Mouse (Mus musculus): ENCODE measurements around the gene Acot5.

The Acot5 gene

GRCm38 (mm10) chr12:84107692-84108091 lies 38.6 kb downstream of the Acot5 start:
- TF ChIP-seq GATA4 (IDR thresholded peaks at IDR 0.05; ENCODE audit: insufficient replicate concordance, low read length) = no peak

GRCm38 (mm10) chr12:84109924-84110323 lies 40.8 kb downstream of the Acot5 start:
- TF ChIP-seq GATA4 (IDR thresholded peaks at IDR 0.05; ENCODE audit: insufficient replicate concordance, low read length) = no peak

- no peak for TF ChIP-seq GATA4 (IDR thresholded peaks at IDR 0.05; ENCODE audit: insufficient replicate concordance, low read length)
These were observed 41.7 kb downstream of the Acot5 start for GRCm38 (mm10) chr12:84110814-84111213.

- TF ChIP-seq GATA4 (IDR thresholded peaks at IDR 0.05; ENCODE audit: insufficient replicate concordance, low read length) = no peak
These were observed 44.6 kb downstream of the Acot5 start for GRCm38 (mm10) chr12:84113676-84114075.

GRCm38 (mm10) chr12:84114153-84114994 lies 45.2 kb downstream of the Acot5 start, which contains the start of gene Dnal1:
Dnal1 (plus strand) TSS chr12:84114366.
- TF ChIP-seq GATA4 (IDR thresholded peaks at IDR 0.05; ENCODE audit: insufficient replicate concordance, low read length) = no peak

GRCm38 (mm10) chr12:84119584-84119983 lies 50.5 kb downstream of the Acot5 start:
- no peak for TF ChIP-seq GATA4 (IDR thresholded peaks at IDR 0.05; ENCODE audit: insufficient replicate concordance, low read length)

All from liver, adult (tissue).